20 mouse cellular contexts compared by ENCODE assay signal in the genomic region with DNA sequence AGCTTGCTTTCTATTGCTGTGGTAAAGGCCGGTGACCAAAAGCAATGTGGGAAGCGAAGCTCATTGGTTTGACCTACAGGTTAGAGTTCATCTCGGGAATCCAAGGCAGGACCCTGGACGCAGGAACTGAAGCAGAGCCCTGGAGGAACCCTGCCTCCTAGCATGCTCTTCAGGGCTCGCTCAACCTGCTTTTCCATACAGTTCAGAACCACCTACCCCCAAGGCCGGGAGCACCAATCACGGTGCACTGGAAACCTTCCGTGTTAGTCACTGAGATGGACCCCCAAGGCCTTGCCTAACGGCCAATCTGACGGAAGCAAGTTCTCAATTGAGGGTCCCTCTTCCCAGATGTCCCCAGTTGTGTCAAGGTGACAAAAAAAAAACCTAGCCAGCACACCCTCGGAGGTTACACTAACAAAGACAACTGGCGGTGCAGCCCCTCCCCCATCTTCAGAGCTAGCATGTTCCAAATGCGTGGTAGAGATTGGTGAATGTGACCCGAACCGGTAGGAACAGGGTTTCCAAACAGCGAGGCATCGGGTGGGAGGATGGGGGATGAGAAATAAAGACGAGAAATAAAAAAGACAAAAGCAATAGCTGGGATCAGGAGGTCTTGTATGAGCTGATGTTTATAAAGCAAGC. TPM values are rescaled to one million over a fixed set of nuclear protein-coding genes. Genes with fewer than 3 reads are reported as not detected.
DNase-seq lines count a peak whose midpoint lies in the region; ATAC-seq and TF ChIP-seq lines count a peak whose summit lies in the region.
"Had no signal": no experiment of that assay in that cellular context is flagged by ENCODE, and none has a peak within 500 bp of the region (broad histone marks: within the 10 kb centered on the region; RNA-seq: fewer than 3 reads in every experiment).

No protein-coding gene starts in this region.

- H3K9me3 ChIP-seq in E14TG2a.4 (ENCODE audit: low read length) (no peaks in the 10 kb centered on the region), ES-Bruce4 (replicated peaks; ENCODE audit: control insufficient read depth, insufficient read depth, low read length, poor library complexity, severe bottlenecking) (no peaks in the 10 kb centered on the region)
- H3K9me3 ChIP-seq in intestine, embryonic 15.5 days = no peaks in the 10 kb centered on the region
- no peaks in the 10 kb centered on the region for H3K9me3 ChIP-seq in hindbrain, embryonic 12.5 days (replicated peaks)
- H3K9me3 ChIP-seq: embryonic facial prominence, embryonic 15.5 days; forebrain, embryonic 10.5 days; heart, embryonic 15.5 days; hindbrain, embryonic 10.5 days; hindbrain, embryonic 15.5 days had no signal

- no peaks in the 10 kb centered on the region for H3K27me3 ChIP-seq in E14TG2a.4 (ENCODE audit: insufficient read depth, low read length)
- no peaks in the 10 kb centered on the region for H3K27me3 ChIP-seq in ES-Bruce4 (ENCODE audit: control insufficient read depth, insufficient read depth, low read length, poor library complexity, severe bottlenecking)
- H3K27me3 ChIP-seq in intestine, embryonic 15.5 days (replicated peaks) = no peaks in the 10 kb centered on the region
- H3K27me3 ChIP-seq in hindbrain, embryonic 12.5 days = no peaks in the 10 kb centered on the region
- H3K27me3 ChIP-seq: embryonic facial prominence, embryonic 15.5 days; heart, embryonic 15.5 days; hindbrain, embryonic 15.5 days had no signal

- peak; percentile 55; the same call in 1 of the 2 replicates for TF ChIP-seq EP300 in ES-Bruce4 (IDR thresholded peaks at IDR 0.05; ENCODE audit: insufficient read depth, low read depth, low read length)

- peak overlapping the region; percentile 36; the same call in 1 of the 2 replicates for H3K27ac ChIP-seq in gastrocnemius, adult 2 months
- peak overlapping the region; percentile 88 for H3K27ac ChIP-seq in ES-Bruce4 (ENCODE audit: insufficient read depth, low read length)
- no peak overlapping the region for H3K27ac ChIP-seq in intestine, embryonic 15.5 days
- no peak overlapping the region for H3K27ac ChIP-seq in hindbrain, embryonic 12.5 days
- H3K27ac ChIP-seq: embryonic facial prominence, embryonic 15.5 days; forebrain, embryonic 10.5 days; heart, adult 2 months; heart, embryonic 15.5 days; hindbrain, embryonic 15.5 days had no signal

- no peak for TF ChIP-seq POLR2A in ES-Bruce4 (IDR thresholded peaks at IDR 0.05; ENCODE audit: insufficient read depth, low read length)

- H3K4me2 ChIP-seq in intestine, embryonic 15.5 days (replicated peaks) = no peak overlapping the region
- H3K4me2 ChIP-seq in hindbrain, embryonic 12.5 days (replicated peaks) = no peak overlapping the region
- H3K4me2 ChIP-seq: embryonic facial prominence, embryonic 15.5 days; heart, embryonic 11.5 days; heart, embryonic 15.5 days; hindbrain, embryonic 15.5 days had no signal

- ATAC-seq in intestine, embryonic 15.5 days = no peak
- ATAC-seq in hindbrain, embryonic 12.5 days (ENCODE audit: low FRiP score) = no peak
- ATAC-seq: forebrain, embryonic 14.5 days; intestine, postnatal 0 days had no signal

- peaks cover 10% of the 10 kb centered on the region for H3K36me3 ChIP-seq in E14TG2a.4 (ENCODE audit: insufficient read depth, low read length)
- H3K36me3 ChIP-seq in ES-Bruce4 (ENCODE audit: control insufficient read depth, insufficient read depth, low read length, poor library complexity, severe bottlenecking) = no peaks in the 10 kb centered on the region
- H3K36me3 ChIP-seq in intestine, embryonic 15.5 days = no peaks in the 10 kb centered on the region
- H3K36me3 ChIP-seq in hindbrain, embryonic 12.5 days = no peaks in the 10 kb centered on the region
- H3K36me3 ChIP-seq: embryonic facial prominence, embryonic 15.5 days; forebrain, embryonic 10.5 days; heart, embryonic 15.5 days; hindbrain, embryonic 10.5 days; hindbrain, embryonic 15.5 days had no signal

- no peak overlapping the region for H3K4me3 ChIP-seq in gastrocnemius, adult 2 months
- H3K4me3 ChIP-seq in E14TG2a.4 (replicated peaks; ENCODE audit: low read length) (peak overlapping the region; percentile 50), ES-Bruce4 (ENCODE audit: low read depth, low read length) (peak overlapping the region; percentile 13)
- H3K4me3 ChIP-seq in intestine, embryonic 15.5 days (replicated peaks) = no peak overlapping the region
- H3K4me3 ChIP-seq in hindbrain, embryonic 12.5 days = no peak overlapping the region
- H3K4me3 ChIP-seq: embryonic facial prominence, embryonic 15.5 days; erythroblast, embryonic 14.5 days; heart, adult 2 months; heart, embryonic 15.5 days had no signal

- peak overlapping the region; percentile 4; the same call in 1 of the 2 replicates for H3K9ac ChIP-seq in ES-Bruce4 (ENCODE audit: low read depth, poor library complexity, severe bottlenecking)
- no peak overlapping the region for H3K9ac ChIP-seq in intestine, embryonic 15.5 days
- no peak overlapping the region for H3K9ac ChIP-seq in hindbrain, embryonic 12.5 days
- H3K9ac ChIP-seq: embryonic facial prominence, embryonic 15.5 days; heart, embryonic 15.5 days; hindbrain, embryonic 15.5 days had no signal

- no peak for DNase-seq in gastrocnemius, adult 2 months
- no peak for DNase-seq in gastrocnemius, postnatal 36 days
- peak; percentile 73 for DNase-seq in ZHBTc4 (ENCODE audit: low read depth, low spot score)
- DNase-seq: embryo, embryonic 11 days; heart, postnatal 14 days had no signal

- intact Hi-C loops in gastrocnemius, adult 2 months (cut with DNase I) = loop anchor here (2.0 to 10.0 kb wide), 2 partner anchors 15 to 185 kb away; partner anchors contain the start of gene Cox7a1
- intact Hi-C loops in gastrocnemius, postnatal 36 days (cut with DNase I) = loop anchor here (2.0 to 10.0 kb wide), 2 partner anchors 15 to 685 kb away; partner anchors contain the start of genes Cox7a1 and Sipa1l3

- H3K4me1 ChIP-seq in E14TG2a.4 (replicated peaks; ENCODE audit: low read depth, low read length) = peaks cover 87% of the 10 kb centered on the region
- H3K4me1 ChIP-seq in ES-Bruce4 (ENCODE audit: control insufficient read depth, insufficient read depth, low read length) = peaks cover 6% of the 10 kb centered on the region
- peaks cover 12% of the 10 kb centered on the region for H3K4me1 ChIP-seq in intestine, embryonic 15.5 days (replicated peaks)
- peaks cover 8% of the 10 kb centered on the region for H3K4me1 ChIP-seq in hindbrain, embryonic 12.5 days

- WGBS in intestine, embryonic 15.5 days = 80% methylated on average over 18 of the region's 18 CpGs
- 77% methylated on average over 18 of the region's 18 CpGs for WGBS in hindbrain, embryonic 12.5 days

- TF ChIP-seq CTCF in gastrocnemius, adult 2 months (IDR thresholded peaks at IDR 0.05) = no peak
- TF ChIP-seq CTCF in E14TG2a.4 (conservative IDR thresholded peaks at IDR 0.05; ENCODE audit: low read length) (no peak; the same call in 1 of the 2 replicates), ES-Bruce4 (IDR thresholded peaks at IDR 0.05; ENCODE audit: low read depth, low read length) (no peak)

RNA-seq across cellular contexts. Expression of gene Capns1, which starts 1.0 kb away (rescaled TPM):
- 100 to 1,000 TPM; 178 to 186 TPM for total RNA-seq in gastrocnemius, adult 2 months (2021)
- 100 to 1,000 TPM; 188 to 196 TPM for total RNA-seq in gastrocnemius, postnatal 36 days (2021)
- polyA plus RNA-seq in ES-Bruce4 (2011; ENCODE audit: insufficient read depth, insufficient read length, low read depth, missing spikeins) = 359 and 396 TPM in 2 replicates
- 83.7 and 101 TPM in 2 replicates for polyA plus RNA-seq in intestine, embryonic 15.5 days (2015; fragmentation: Nextera tagmentation; extraction: Ambion mirVana)
- polyA plus RNA-seq in hindbrain, embryonic 12.5 days (2016; fragmentation: Nextera tagmentation; extraction: Ambion mirVana) = 78.0 and 80.0 TPM in 2 replicates

RNA-seq across cellular contexts. Expression of gene Cox7a1, which starts 15.7 kb away (rescaled TPM):
- 1,000 to 10,000 TPM in 1 of 2 experiments, 100 to 1,000 TPM in 1; 850 to 1,151 TPM for total RNA-seq in gastrocnemius, adult 2 months (2021)
- total RNA-seq in gastrocnemius, postnatal 36 days (2021) = 1,000 to 10,000 TPM in 1 of 2 experiments, 100 to 1,000 TPM in 1; 976 to 1,017 TPM
- polyA plus RNA-seq in ES-Bruce4 (2011; ENCODE audit: insufficient read depth, insufficient read length, low read depth, missing spikeins) = 21.7 and 21.8 TPM in 2 replicates
- polyA plus RNA-seq in intestine, embryonic 15.5 days (2015; fragmentation: Nextera tagmentation; extraction: Ambion mirVana) = 30.7 and 34.3 TPM in 2 replicates
- polyA plus RNA-seq in hindbrain, embryonic 12.5 days (2016; fragmentation: Nextera tagmentation; extraction: Ambion mirVana) = 3.5 and 3.6 TPM in 2 replicates
- total RNA-seq: common myeloid progenitor, adult 5-6 weeks had no signal

RNA-seq across cellular contexts. Expression of gene Zfp146, which starts 30.1 kb away (rescaled TPM):
- 10 to 100 TPM; 28.5 to 32.5 TPM for total RNA-seq in gastrocnemius, adult 2 months (2021)
- 10 to 100 TPM; 19.2 to 23.6 TPM for total RNA-seq in gastrocnemius, postnatal 36 days (2021)
- polyA plus RNA-seq in ES-Bruce4 (2011; ENCODE audit: insufficient read depth, insufficient read length, low read depth, missing spikeins) = 44.4 and 46.2 TPM in 2 replicates
- polyA plus RNA-seq in intestine, embryonic 15.5 days (2015; fragmentation: Nextera tagmentation; extraction: Ambion mirVana) = 12.2 and 13.6 TPM in 2 replicates
- polyA plus RNA-seq in hindbrain, embryonic 12.5 days (2016; fragmentation: Nextera tagmentation; extraction: Ambion mirVana) = 17.6 and 20.2 TPM in 2 replicates

RNA-seq across cellular contexts. Expression of gene Polr2i, which starts 32.1 kb away (rescaled TPM):
- 10 to 100 TPM; 62.1 to 68.0 TPM for total RNA-seq in gastrocnemius, adult 2 months (2021)
- 10 to 100 TPM; 53.9 to 58.8 TPM for total RNA-seq in gastrocnemius, postnatal 36 days (2021)
- 58.7 and 65.4 TPM in 2 replicates for polyA plus RNA-seq in ES-Bruce4 (2011; ENCODE audit: insufficient read depth, insufficient read length, low read depth, missing spikeins)
- 115 and 116 TPM in 2 replicates for polyA plus RNA-seq in intestine, embryonic 15.5 days (2015; fragmentation: Nextera tagmentation; extraction: Ambion mirVana)
- 135 and 149 TPM in 2 replicates for polyA plus RNA-seq in hindbrain, embryonic 12.5 days (2016; fragmentation: Nextera tagmentation; extraction: Ambion mirVana)

RNA-seq across cellular contexts. Expression of gene Tbcb, which starts 32.5 kb away (rescaled TPM):
- 10 to 100 TPM; 29.8 to 31.5 TPM for total RNA-seq in gastrocnemius, adult 2 months (2021)
- 10 to 100 TPM; 29.9 to 30.0 TPM for total RNA-seq in gastrocnemius, postnatal 36 days (2021)
- polyA plus RNA-seq in ES-Bruce4 (2011; ENCODE audit: insufficient read depth, insufficient read length, low read depth, missing spikeins) = 86.6 and 90.0 TPM in 2 replicates
- 136 and 148 TPM in 2 replicates for polyA plus RNA-seq in intestine, embryonic 15.5 days (2015; fragmentation: Nextera tagmentation; extraction: Ambion mirVana)
- 272 and 275 TPM in 2 replicates for polyA plus RNA-seq in hindbrain, embryonic 12.5 days (2016; fragmentation: Nextera tagmentation; extraction: Ambion mirVana)

Comparison
In these comparisons a context has a peak if more than half of its experiments do, and no peak if none do; other contexts are left out.
1. H3K27ac ChIP-seq: peak in gastrocnemius, adult 2 months (single experiment) and ES-Bruce4 (single experiment); none in intestine, embryonic 15.5 days (single experiment) and hindbrain, embryonic 12.5 days (single experiment).
2. H3K4me3 ChIP-seq: peak in E14TG2a.4 (single experiment) and ES-Bruce4 (single experiment); none in gastrocnemius, adult 2 months (single experiment), intestine, embryonic 15.5 days (single experiment) and hindbrain, embryonic 12.5 days (single experiment).